18 mouse cellular contexts compared by ENCODE assay signal in the genomic region with DNA sequence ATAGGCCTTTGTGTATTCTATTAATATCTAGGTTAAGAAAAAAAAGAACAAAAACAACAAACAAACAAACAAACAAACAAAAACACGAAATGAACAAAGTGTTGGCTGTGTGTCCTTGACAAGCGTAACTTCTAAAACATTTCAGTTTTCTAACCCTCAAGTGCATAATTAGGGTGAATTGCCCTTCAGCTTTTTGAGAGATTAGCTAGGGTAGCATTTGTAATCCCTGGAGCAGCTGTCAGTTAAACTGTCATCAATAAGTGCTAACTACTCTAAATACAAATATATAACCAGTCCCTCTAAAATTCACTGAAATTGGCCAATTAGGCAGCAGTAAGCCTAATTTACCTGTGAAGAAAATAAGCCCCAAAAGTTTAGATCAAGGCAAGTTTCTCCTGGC.
A peak's percentile ranks its signal among the peaks of the same experiment; 100 is the strongest.
DNase-seq lines count a peak whose midpoint lies in the region; ATAC-seq lines count a peak whose summit lies in the region.
"Had no signal": no experiment of that assay in that cellular context is flagged by ENCODE, and none has a peak within 500 bp of the region (broad histone marks: within the 10 kb centered on the region; RNA-seq: fewer than 3 reads in every experiment).

No protein-coding gene starts in this region.

- no peak for ATAC-seq in midbrain, embryonic 16.5 days
- peak; percentile 55 for ATAC-seq in forebrain, embryonic 13.5 days
- peak; percentile 57 for ATAC-seq in forebrain, embryonic 15.5 days (replicated peaks)
- ATAC-seq: intestine, embryonic 15.5 days had no signal

- no peaks in the 10 kb centered on the region for H3K36me3 ChIP-seq in midbrain, embryonic 10.5 days
- no peaks in the 10 kb centered on the region for H3K36me3 ChIP-seq in midbrain, embryonic 16.5 days (ENCODE audit: control insufficient read depth, insufficient read depth, low read length)
- H3K36me3 ChIP-seq in forebrain, embryonic 13.5 days (ENCODE audit: poor library complexity, severe bottlenecking) = no peaks in the 10 kb centered on the region
- no peaks in the 10 kb centered on the region for H3K36me3 ChIP-seq in forebrain, embryonic 15.5 days
- no peaks in the 10 kb centered on the region for H3K36me3 ChIP-seq in heart, embryonic 10.5 days
- H3K36me3 ChIP-seq: embryonic facial prominence, embryonic 15.5 days; hindbrain, embryonic 13.5 days; intestine, embryonic 15.5 days had no signal

- peaks cover 15% of the 10 kb centered on the region for H3K4me1 ChIP-seq in midbrain, embryonic 10.5 days
- H3K4me1 ChIP-seq in midbrain, embryonic 16.5 days (ENCODE audit: control insufficient read depth, insufficient read depth, low read length) = peaks cover 11% of the 10 kb centered on the region
- H3K4me1 ChIP-seq in forebrain, embryonic 13.5 days = peaks cover 16% of the 10 kb centered on the region
- H3K4me1 ChIP-seq in forebrain, embryonic 15.5 days = peaks cover 8% of the 10 kb centered on the region; the same call in 1 of the 2 replicates
- H3K4me1 ChIP-seq in heart, embryonic 10.5 days = no peaks in the 10 kb centered on the region
- H3K4me1 ChIP-seq: embryonic facial prominence, embryonic 15.5 days; intestine, embryonic 15.5 days had no signal

- H3K9ac ChIP-seq in midbrain, embryonic 16.5 days (ENCODE audit: low read depth, low read length) = no peak overlapping the region
- no peak overlapping the region for H3K9ac ChIP-seq in forebrain, embryonic 13.5 days
- no peak overlapping the region for H3K9ac ChIP-seq in forebrain, embryonic 15.5 days (replicated peaks)
- H3K9ac ChIP-seq: embryonic facial prominence, embryonic 15.5 days; hindbrain, embryonic 13.5 days; intestine, embryonic 15.5 days had no signal

- H3K4me3 ChIP-seq in midbrain, embryonic 10.5 days = no peak overlapping the region
- no peak overlapping the region for H3K4me3 ChIP-seq in midbrain, embryonic 16.5 days (ENCODE audit: low read depth, low read length)
- H3K4me3 ChIP-seq in forebrain, embryonic 13.5 days = no peak overlapping the region
- H3K4me3 ChIP-seq in forebrain, embryonic 15.5 days = no peak overlapping the region
- no peak overlapping the region for H3K4me3 ChIP-seq in heart, embryonic 10.5 days
- H3K4me3 ChIP-seq: embryonic facial prominence, embryonic 15.5 days; erythroblast, embryonic 14.5 days; gastrocnemius, adult 2 months; hindbrain, embryonic 13.5 days; intestine, embryonic 15.5 days had no signal

- H3K4me2 ChIP-seq in midbrain, embryonic 16.5 days (ENCODE audit: low read length) = no peak overlapping the region
- no peak overlapping the region for H3K4me2 ChIP-seq in forebrain, embryonic 13.5 days
- no peak overlapping the region for H3K4me2 ChIP-seq in forebrain, embryonic 15.5 days (replicated peaks)
- H3K4me2 ChIP-seq: embryonic facial prominence, embryonic 15.5 days; hindbrain, embryonic 13.5 days; intestine, embryonic 15.5 days had no signal

- no peaks in the 10 kb centered on the region for H3K27me3 ChIP-seq in midbrain, embryonic 10.5 days (ENCODE audit: low read depth, poor library complexity, severe bottlenecking)
- H3K27me3 ChIP-seq in midbrain, embryonic 16.5 days (ENCODE audit: control insufficient read depth, insufficient read depth, low read depth, low read length) = no peaks in the 10 kb centered on the region
- no peaks in the 10 kb centered on the region for H3K27me3 ChIP-seq in forebrain, embryonic 13.5 days
- no peaks in the 10 kb centered on the region for H3K27me3 ChIP-seq in forebrain, embryonic 15.5 days
- no peaks in the 10 kb centered on the region for H3K27me3 ChIP-seq in heart, embryonic 10.5 days (ENCODE audit: insufficient read depth, poor library complexity, severe bottlenecking)
- H3K27me3 ChIP-seq: embryonic facial prominence, embryonic 15.5 days; hindbrain, embryonic 13.5 days; intestine, embryonic 15.5 days had no signal

- H3K27ac ChIP-seq in midbrain, embryonic 10.5 days (replicated peaks) = 0 out of 2 replicates have a peak overlapping the region, but pooled peaks have one; percentile 14
- H3K27ac ChIP-seq in midbrain, embryonic 16.5 days (ENCODE audit: low read length) = no peak overlapping the region
- H3K27ac ChIP-seq in forebrain, embryonic 13.5 days = peak overlapping the region; percentile 15; the same call in 1 of the 2 replicates
- peak overlapping the region; percentile 55; the same call in 1 of the 2 replicates for H3K27ac ChIP-seq in forebrain, embryonic 15.5 days (replicated peaks)
- H3K27ac ChIP-seq in heart, embryonic 10.5 days = no peak overlapping the region
- H3K27ac ChIP-seq: embryonic facial prominence, embryonic 15.5 days; gastrocnemius, adult 2 months; intestine, embryonic 15.5 days had no signal

- no peaks in the 10 kb centered on the region for H3K9me3 ChIP-seq in midbrain, embryonic 10.5 days (replicated peaks)
- no peaks in the 10 kb centered on the region for H3K9me3 ChIP-seq in midbrain, embryonic 16.5 days (replicated peaks; ENCODE audit: control insufficient read depth, low read length, poor library complexity, severe bottlenecking)
- H3K9me3 ChIP-seq in forebrain, embryonic 13.5 days (replicated peaks) = no peaks in the 10 kb centered on the region
- no peaks in the 10 kb centered on the region for H3K9me3 ChIP-seq in forebrain, embryonic 15.5 days
- no peaks in the 10 kb centered on the region for H3K9me3 ChIP-seq in heart, embryonic 10.5 days
- H3K9me3 ChIP-seq: embryonic facial prominence, embryonic 15.5 days; hindbrain, embryonic 13.5 days; intestine, embryonic 15.5 days had no signal

- WGBS in midbrain, embryonic 10.5 days = 73% methylated on average over 2 of the region's 2 CpGs
- WGBS in midbrain, embryonic 16.5 days = 53% methylated on average over 2 of the region's 2 CpGs
- 35% methylated on average over 2 of the region's 2 CpGs for WGBS in forebrain, embryonic 13.5 days
- 16% methylated on average over 2 of the region's 2 CpGs for WGBS in forebrain, embryonic 15.5 days
- WGBS in heart, embryonic 10.5 days = 73% methylated on average over 2 of the region's 2 CpGs

- DNase-seq in midbrain, embryonic 10.5 days (ENCODE audit: low spot score) = no peak
- no peak for DNase-seq in urinary bladder, adult 18-20 months (ENCODE audit: low spot score in 2 of 2)
- DNase-seq in heart, embryonic 10.5 days (ENCODE audit: low spot score) = no peak
- DNase-seq: adrenal gland, adult 2 months; adrenal gland, postnatal 25 days; cerebellum, adult 8-10 months; cerebellum, postnatal 14 days; gastrocnemius, adult 2 months; gastrocnemius, postnatal 25 days; heart, postnatal 10 days; heart, postnatal 4 days had no signal

Comparison
In these comparisons a context has a peak if more than half of its experiments do, and no peak if none do; other contexts are left out.
1. H3K27ac ChIP-seq: peak in midbrain, embryonic 10.5 days (single experiment), forebrain, embryonic 13.5 days (single experiment) and forebrain, embryonic 15.5 days (single experiment); none in midbrain, embryonic 16.5 days (single experiment) and heart, embryonic 10.5 days (single experiment).